Mouse (Mus musculus): ENCODE measurements at regions not wholly inside any gene's neighbourhood (a gene's known extent, or its start where the extent isn't known, plus 50 kb on each side); places are given as distances from the start of the nearest gene placed in this dataset.

DNA sequence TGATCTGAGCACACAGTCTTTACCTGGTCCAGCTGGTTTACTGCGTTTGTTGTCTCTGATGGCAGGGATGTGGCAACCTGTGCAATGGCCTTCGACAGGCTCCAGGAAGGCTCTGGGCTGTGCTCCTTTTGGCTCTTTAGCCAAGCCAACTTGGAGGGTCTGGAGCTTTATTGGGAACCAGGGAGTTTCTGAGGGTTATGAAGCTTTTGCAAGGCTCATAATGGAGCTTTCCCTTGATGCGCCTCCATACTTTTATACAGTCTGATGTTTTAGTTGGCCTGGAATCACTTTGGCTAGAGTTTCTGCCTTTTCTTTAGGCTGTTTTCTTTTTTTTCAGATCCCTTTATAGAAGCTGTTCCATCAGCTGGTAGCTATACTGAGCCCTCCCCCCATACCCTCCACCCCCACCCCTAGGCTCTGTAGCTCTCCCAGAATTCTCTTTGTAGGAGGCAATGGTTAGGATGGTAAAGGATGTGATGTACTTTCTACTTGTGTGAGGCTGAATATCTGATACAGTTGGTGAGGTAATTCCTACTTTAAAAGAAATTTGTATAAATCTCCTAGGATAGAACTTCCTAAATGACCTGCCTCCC is 429.6 kb downstream of the Pik3r1 start:
- no peak for ATAC-seq (ENCODE audit: low read depth)
- Histone ChIP-seq H3K9ac (replicated peaks; ENCODE audit: low read depth, low read length) (no peak overlapping the region), H3K36me3 (ENCODE audit: control insufficient read depth, insufficient read depth, low read length) (no peaks in the 10 kb centered on the region), H3K27ac (ENCODE audit: low read depth, low read length) (no peak overlapping the region), H3K4me1 (ENCODE audit: control insufficient read depth, insufficient read depth, low read length) (no peaks in the 10 kb centered on the region), H3K9me3 (ENCODE audit: control insufficient read depth, low read length) (no peaks in the 10 kb centered on the region), H3K27me3 (ENCODE audit: control insufficient read depth, insufficient read depth, low read length) (no peaks in the 10 kb centered on the region), H3K4me2 (ENCODE audit: low read depth, low read length) (no peak overlapping the region), H3K4me3 (ENCODE audit: low read depth, low read length) (no peak overlapping the region)
- WGBS = 90% methylated on average over 3 of the region's 3 CpGs

DNA sequence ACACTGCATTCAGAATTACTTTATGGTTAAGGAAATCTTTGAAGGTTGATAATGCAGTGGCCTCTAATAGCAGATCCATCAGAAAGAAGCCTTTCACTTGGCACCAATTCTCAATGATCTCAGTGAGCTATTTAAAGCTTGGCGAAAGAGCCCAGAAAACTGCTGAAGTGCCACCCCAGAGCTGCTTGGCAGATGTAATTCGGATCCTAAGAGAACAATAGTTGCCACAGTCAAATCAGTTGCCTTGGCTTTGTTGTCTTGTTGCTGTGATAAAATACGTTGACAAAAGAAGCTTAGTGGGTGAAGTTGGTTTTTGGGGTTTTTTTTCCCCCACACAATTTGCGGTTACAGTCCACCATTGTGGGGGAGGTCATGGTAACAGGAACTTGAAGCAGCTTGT is 449.4 kb downstream of the Pik3r1 start:
- Histone ChIP-seq H3K36me3 (ENCODE audit: control insufficient read depth, insufficient read depth, low read length) (no peaks in the 10 kb centered on the region), H3K9me3 (ENCODE audit: control insufficient read depth, low read length) (no peaks in the 10 kb centered on the region), H3K4me1 (ENCODE audit: control insufficient read depth, insufficient read depth, low read length) (no peaks in the 10 kb centered on the region), H3K27me3 (ENCODE audit: control insufficient read depth, insufficient read depth, low read length) (no peaks in the 10 kb centered on the region), H3K27ac (ENCODE audit: low read depth, low read length) (no peak overlapping the region), H3K4me2 (ENCODE audit: low read depth, low read length) (no peak overlapping the region), H3K4me3 (ENCODE audit: low read depth, low read length) (no peak overlapping the region), H3K9ac (replicated peaks; ENCODE audit: low read depth, low read length) (no peak overlapping the region)
- ATAC-seq (ENCODE audit: low read depth) = no peak
- WGBS = 35% methylated on average over 4 of the region's 4 CpGs

DNA sequence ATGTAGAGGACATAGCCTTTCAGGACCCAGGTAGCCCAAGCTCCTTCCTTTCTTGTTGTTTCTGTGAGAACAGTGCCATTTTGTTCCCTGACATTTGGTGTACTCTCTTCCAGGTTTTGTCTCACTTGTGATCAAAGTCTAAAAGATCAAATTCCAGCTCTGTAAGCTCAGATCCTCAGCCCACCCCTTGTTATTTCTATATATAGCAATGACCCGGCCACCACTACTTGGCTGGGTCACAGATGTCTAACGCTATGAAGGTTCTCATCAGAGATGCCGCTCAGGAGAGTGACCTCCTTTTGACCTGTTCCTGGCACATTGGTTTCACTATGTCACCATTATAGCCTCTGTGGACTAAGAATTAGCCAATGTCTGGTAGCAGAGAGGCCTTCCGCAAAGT is 451.7 kb downstream of the Pik3r1 start:
- Histone ChIP-seq H3K4me2 (ENCODE audit: low read depth, low read length) (no peak overlapping the region), H3K27me3 (ENCODE audit: control insufficient read depth, insufficient read depth, low read length) (no peaks in the 10 kb centered on the region), H3K4me1 (ENCODE audit: control insufficient read depth, insufficient read depth, low read length) (no peaks in the 10 kb centered on the region), H3K4me3 (ENCODE audit: low read depth, low read length) (no peak overlapping the region), H3K36me3 (ENCODE audit: control insufficient read depth, insufficient read depth, low read length) (no peaks in the 10 kb centered on the region), H3K9ac (replicated peaks; ENCODE audit: low read depth, low read length) (no peak overlapping the region), H3K9me3 (ENCODE audit: control insufficient read depth, low read length) (no peaks in the 10 kb centered on the region), H3K27ac (ENCODE audit: low read depth, low read length) (no peak overlapping the region)
- no peak for ATAC-seq (ENCODE audit: low read depth)
- WGBS = 80% methylated on average over 4 of the region's 4 CpGs

DNA sequence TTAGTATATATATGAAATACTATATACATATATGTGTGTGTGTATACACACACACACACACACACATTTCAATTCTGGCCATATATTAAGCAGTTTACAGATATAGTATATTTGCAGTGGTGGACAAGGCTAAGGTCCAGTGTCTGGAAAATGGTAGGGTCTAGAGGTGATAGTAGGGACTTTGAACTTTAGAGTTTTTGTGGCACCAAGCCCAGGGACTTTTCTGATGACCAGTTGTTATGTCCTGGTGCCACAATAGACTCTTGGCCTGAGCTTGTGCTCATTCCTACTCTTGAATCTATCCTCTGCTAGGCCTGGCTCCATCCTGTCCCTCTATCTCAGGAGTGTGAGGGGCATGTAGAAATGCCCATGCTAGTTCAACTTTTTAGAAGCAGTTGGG is 454.0 kb downstream of the Pik3r1 start:
- Histone ChIP-seq H3K27me3 (ENCODE audit: control insufficient read depth, insufficient read depth, low read length) (no peaks in the 10 kb centered on the region), H3K27ac (ENCODE audit: low read depth, low read length) (no peak overlapping the region), H3K4me3 (ENCODE audit: low read depth, low read length) (no peak overlapping the region)

DNA sequence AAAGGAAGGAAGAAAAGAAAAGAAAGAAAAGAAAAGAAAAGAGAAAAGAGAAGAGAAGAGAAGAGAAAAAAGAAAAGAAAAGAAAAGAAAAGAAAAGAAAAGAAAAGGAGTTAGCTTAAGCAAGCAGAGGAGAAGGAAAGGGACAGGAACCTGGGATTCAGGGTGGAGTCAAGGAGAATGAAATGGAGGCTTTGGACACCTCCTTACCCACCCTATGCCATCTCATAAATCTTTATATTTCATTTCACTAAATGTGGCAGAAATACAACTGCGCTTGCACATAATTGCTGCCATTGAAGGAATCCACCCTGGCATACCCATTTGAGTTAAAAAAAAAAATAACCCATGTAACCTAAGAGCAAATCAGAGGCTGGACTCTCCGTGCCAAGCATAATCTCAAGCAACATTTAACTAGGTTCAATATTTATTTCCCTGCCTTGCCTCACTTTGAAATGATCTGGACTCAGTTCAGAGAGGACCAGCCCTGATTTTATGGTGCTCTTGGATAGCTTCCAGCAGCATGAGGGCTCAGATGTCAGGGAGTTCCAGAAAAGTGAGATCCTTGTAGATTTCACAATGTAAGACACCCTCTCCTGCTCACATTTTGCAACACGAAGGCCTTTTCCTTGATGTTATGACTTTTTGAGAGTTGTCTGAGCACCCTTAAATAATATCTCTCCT is 456.2 kb downstream of the Pik3r1 start:
- ATAC-seq (ENCODE audit: low read depth) = no peak
- no peak overlapping the region for H3K4me2 ChIP-seq (ENCODE audit: low read depth, low read length)
- H3K4me1 ChIP-seq (ENCODE audit: control insufficient read depth, insufficient read depth, low read length) = no peaks in the 10 kb centered on the region
- WGBS = 74% methylated on average over 3 of the region's 3 CpGs
- H3K27me3 ChIP-seq (ENCODE audit: control insufficient read depth, insufficient read depth, low read length) = no peaks in the 10 kb centered on the region
- H3K36me3 ChIP-seq (ENCODE audit: control insufficient read depth, insufficient read depth, low read length) = no peaks in the 10 kb centered on the region
- no peak overlapping the region for H3K4me3 ChIP-seq (ENCODE audit: low read depth, low read length)
- H3K27ac ChIP-seq (ENCODE audit: low read depth, low read length) = no peak overlapping the region
- no peaks in the 10 kb centered on the region for H3K9me3 ChIP-seq (ENCODE audit: control insufficient read depth, low read length)
- no peak overlapping the region for H3K9ac ChIP-seq (replicated peaks; ENCODE audit: low read depth, low read length)

More for the DNA sequence above, 454.0 kb downstream of the Pik3r1 start:
- ATAC-seq (ENCODE audit: low read depth) = no peak
- Histone ChIP-seq H3K36me3 (ENCODE audit: control insufficient read depth, insufficient read depth, low read length) (no peaks in the 10 kb centered on the region), H3K9me3 (ENCODE audit: control insufficient read depth, low read length) (no peaks in the 10 kb centered on the region), H3K9ac (replicated peaks; ENCODE audit: low read depth, low read length) (no peak overlapping the region), H3K4me1 (ENCODE audit: control insufficient read depth, insufficient read depth, low read length) (no peaks in the 10 kb centered on the region), H3K4me2 (ENCODE audit: low read depth, low read length) (no peak overlapping the region)

DNA sequence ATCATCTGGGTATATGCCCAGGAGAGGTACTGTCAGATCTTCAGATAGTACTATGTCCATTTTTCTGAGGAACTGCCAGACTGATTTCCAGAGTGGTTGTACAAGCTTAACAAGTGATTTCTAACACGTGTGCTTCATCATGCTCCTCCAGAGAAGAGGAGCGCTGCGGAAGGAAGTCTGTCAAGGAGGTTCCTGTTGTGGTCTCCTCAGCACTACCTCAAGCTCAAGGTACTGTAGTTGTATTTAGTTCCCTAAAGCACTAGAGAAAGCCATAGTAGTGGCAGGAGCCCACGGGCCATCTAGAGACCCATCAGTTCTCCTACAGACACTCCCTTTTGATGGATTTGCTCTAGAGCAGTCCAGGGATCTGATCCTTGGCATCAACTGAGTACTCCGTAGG is 459.3 kb downstream of the Pik3r1 start:
- Histone ChIP-seq H3K4me2 (ENCODE audit: low read depth, low read length) (no peak overlapping the region), H3K9me3 (ENCODE audit: control insufficient read depth, low read length) (no peaks in the 10 kb centered on the region), H3K27me3 (ENCODE audit: control insufficient read depth, insufficient read depth, low read length) (no peaks in the 10 kb centered on the region), H3K4me1 (ENCODE audit: control insufficient read depth, insufficient read depth, low read length) (no peaks in the 10 kb centered on the region), H3K36me3 (ENCODE audit: control insufficient read depth, insufficient read depth, low read length) (no peaks in the 10 kb centered on the region), H3K4me3 (ENCODE audit: low read depth, low read length) (no peak overlapping the region), H3K27ac (ENCODE audit: low read depth, low read length) (no peak overlapping the region), H3K9ac (replicated peaks; ENCODE audit: low read depth, low read length) (no peak overlapping the region)
- 93% methylated on average over 5 of the region's 5 CpGs for WGBS
- no peak for ATAC-seq (ENCODE audit: low read depth)

DNA sequence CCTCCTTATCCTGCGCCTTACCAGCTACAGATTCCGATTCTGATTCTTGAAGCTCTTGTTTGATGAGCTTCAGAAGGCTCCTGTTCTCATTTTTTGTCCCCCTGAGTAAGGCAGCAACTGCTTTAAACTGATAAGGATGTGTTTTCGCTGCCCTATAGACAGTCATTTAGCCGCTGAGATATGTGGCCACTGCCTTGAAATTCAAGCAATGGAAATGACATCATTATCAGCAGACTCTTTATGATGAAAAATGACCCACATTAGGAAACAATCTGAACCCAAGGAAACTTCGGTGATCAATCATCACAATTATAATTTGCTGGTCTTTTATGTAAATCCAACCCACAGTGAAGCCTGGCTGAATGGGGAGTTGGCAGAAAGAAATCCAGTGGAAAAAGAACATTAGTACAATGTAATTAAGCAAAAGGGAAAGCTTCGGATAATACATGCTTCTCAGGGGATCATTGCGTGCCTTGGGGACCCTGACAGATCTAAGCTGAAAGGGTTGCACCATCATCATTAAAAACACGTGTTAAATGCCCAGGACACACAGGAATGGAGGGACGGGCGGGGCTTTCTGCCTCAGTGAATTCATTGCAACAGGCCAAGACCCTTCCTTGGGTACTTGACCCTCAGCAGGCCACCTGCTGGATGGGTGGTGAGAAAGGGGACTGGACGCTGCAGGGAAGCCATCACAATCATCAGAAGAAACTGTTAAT is 462.2 kb downstream of the Pik3r1 start:
- no peak overlapping the region for H3K27ac ChIP-seq (ENCODE audit: low read depth, low read length)
- H3K36me3 ChIP-seq (ENCODE audit: control insufficient read depth, insufficient read depth, low read length) = no peaks in the 10 kb centered on the region
- H3K4me2 ChIP-seq (ENCODE audit: low read depth, low read length) = no peak overlapping the region
- H3K4me1 ChIP-seq (ENCODE audit: control insufficient read depth, insufficient read depth, low read length) = no peaks in the 10 kb centered on the region
- no peak overlapping the region for H3K9ac ChIP-seq (replicated peaks; ENCODE audit: low read depth, low read length)
- H3K9me3 ChIP-seq (ENCODE audit: control insufficient read depth, low read length) = no peaks in the 10 kb centered on the region
- WGBS = 65% methylated on average over 11 of the region's 11 CpGs
- no peak overlapping the region for H3K4me3 ChIP-seq (ENCODE audit: low read depth, low read length)
- H3K27me3 ChIP-seq (ENCODE audit: control insufficient read depth, insufficient read depth, low read length) = no peaks in the 10 kb centered on the region
- no peak for ATAC-seq (ENCODE audit: low read depth)

DNA sequence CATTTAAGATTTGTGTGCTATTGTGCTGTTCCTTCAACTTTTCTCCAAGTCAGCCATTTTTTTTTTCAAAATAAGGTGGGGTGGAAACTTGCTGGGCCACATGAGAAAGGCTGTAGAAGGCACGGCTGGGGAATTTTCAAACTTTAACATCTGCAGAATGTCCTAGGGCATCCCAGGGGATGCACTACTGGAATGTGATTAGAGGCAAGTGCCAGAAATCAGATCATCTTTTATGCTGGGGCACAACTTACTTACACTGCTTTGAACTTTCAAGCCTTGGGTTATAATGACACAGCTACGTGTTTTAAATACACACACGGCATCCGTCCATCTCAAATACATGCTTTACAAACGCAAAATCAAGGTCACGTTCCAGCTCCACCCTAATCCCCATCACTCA is 463.0 kb downstream of the Pik3r1 start:
- H3K27ac ChIP-seq (ENCODE audit: low read depth, low read length) = no peak overlapping the region
- no peaks in the 10 kb centered on the region for H3K27me3 ChIP-seq (ENCODE audit: control insufficient read depth, insufficient read depth, low read length)
- ATAC-seq (ENCODE audit: low read depth) = no peak
- no peaks in the 10 kb centered on the region for H3K4me1 ChIP-seq (ENCODE audit: control insufficient read depth, insufficient read depth, low read length)
- WGBS = 75% methylated on average over 6 of the region's 6 CpGs
- no peak overlapping the region for H3K4me2 ChIP-seq (ENCODE audit: low read depth, low read length)
- H3K4me3 ChIP-seq (ENCODE audit: low read depth, low read length) = no peak overlapping the region
- no peaks in the 10 kb centered on the region for H3K36me3 ChIP-seq (ENCODE audit: control insufficient read depth, insufficient read depth, low read length)
- H3K9me3 ChIP-seq (ENCODE audit: control insufficient read depth, low read length) = no peaks in the 10 kb centered on the region
- no peak overlapping the region for H3K9ac ChIP-seq (replicated peaks; ENCODE audit: low read depth, low read length)

DNA sequence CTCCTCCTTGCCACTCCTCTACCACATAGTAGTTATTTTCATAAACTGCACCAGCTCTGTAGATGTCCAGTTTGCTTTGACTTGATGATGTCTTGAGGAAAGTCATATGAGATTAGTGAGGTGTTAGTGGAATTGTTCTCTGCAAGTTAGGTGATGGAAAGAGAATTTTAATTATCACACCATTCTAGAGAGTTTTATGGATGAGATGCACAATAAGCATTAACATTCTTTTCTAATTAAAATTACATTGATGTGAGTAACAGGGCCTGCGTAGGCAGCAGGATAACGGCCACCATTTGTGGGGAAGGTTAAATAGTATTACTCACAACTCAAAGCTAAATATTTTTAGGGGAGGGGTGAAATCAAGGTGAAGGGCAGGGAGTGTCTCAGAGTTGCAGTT is 466.7 kb downstream of the Pik3r1 start:
- Histone ChIP-seq H3K4me3 (ENCODE audit: low read depth, low read length) (no peak overlapping the region), H3K36me3 (ENCODE audit: control insufficient read depth, insufficient read depth, low read length) (no peaks in the 10 kb centered on the region), H3K4me2 (ENCODE audit: low read depth, low read length) (no peak overlapping the region), H3K27ac (ENCODE audit: low read depth, low read length) (no peak overlapping the region), H3K27me3 (ENCODE audit: control insufficient read depth, insufficient read depth, low read length) (no peaks in the 10 kb centered on the region), H3K9ac (replicated peaks; ENCODE audit: low read depth, low read length) (no peak overlapping the region), H3K9me3 (ENCODE audit: control insufficient read depth, low read length) (no peaks in the 10 kb centered on the region), H3K4me1 (ENCODE audit: control insufficient read depth, insufficient read depth, low read length) (no peaks in the 10 kb centered on the region)
- WGBS = 62% methylated on average over 2 of the region's 2 CpGs
- no peak for ATAC-seq (ENCODE audit: low read depth)
